Mouse (Mus musculus) heart, postnatal 0 days (tissue): ENCODE results near the gene Tbxa2r. TPM values are rescaled to one million over a fixed set of nuclear protein-coding genes. Genes with fewer than 3 reads are reported as not detected.
A peak's percentile ranks its signal among the peaks of the same experiment; 100 is the strongest.

Experiments
- ATAC-seq: fragments of 200-750 bp; cut with Nextera tagmentation; 2 replicates; pipeline ENCODE4 v1.8.0; 2017; ENCODE audit warnings: low read depth, moderate number of reproducible peaks, moderate library complexity; ENCODE audit not compliant: insufficient read depth
- DNase-seq: peaks from one replicate; pipeline ENCODE4 v3.0.0-alpha.2; 2016; ENCODE audit warnings: low spot score
- H3K27ac ChIP-seq: fragments of 300-500 bp; sonication (generic); 2 replicates; pipeline ENCODE4 v1.5.1; 2014; ENCODE audit warnings: low read depth, mild to moderate bottlenecking
- H3K27me3 ChIP-seq: fragments of 300-500 bp; sonication (generic); 2 replicates; pipeline ENCODE4 v1.6.1; 2014; ENCODE audit warnings: low read length, mixed read lengths; ENCODE audit not compliant: control insufficient read depth, insufficient read depth
- H3K36me3 ChIP-seq: fragments of 300-500 bp; sonication (generic); replicated peaks from 2 replicates; pipeline ENCODE4 v1.6.1; 2014; ENCODE audit warnings: low read length, mixed read lengths; ENCODE audit not compliant: control insufficient read depth, insufficient read depth
- H3K4me1 ChIP-seq: fragments of 300-500 bp; sonication (generic); 2 replicates; pipeline ENCODE4 v1.6.1; 2014; ENCODE audit warnings: antibody characterized with exemption; ENCODE audit not compliant: control insufficient read depth, insufficient read depth
- H3K4me2 ChIP-seq: fragments of 300-500 bp; sonication (generic); 2 replicates; pipeline ENCODE4 v1.6.1; 2014; ENCODE audit warnings: low read depth, mild to moderate bottlenecking, low read length, moderate library complexity
- H3K4me3 ChIP-seq: fragments of 300-500 bp; sonication (generic); 2 replicates; pipeline ENCODE4 v1.5.1; 2014; ENCODE audit warnings: low read depth, low read length
- H3K9ac ChIP-seq: fragments of 300-500 bp; sonication (generic); replicated peaks from 2 replicates; pipeline ENCODE4 v1.6.1; 2014; ENCODE audit warnings: low read depth, low read length, mixed read lengths
- H3K9me3 ChIP-seq: fragments of 300-500 bp; sonication (generic); replicated peaks from 2 replicates; pipeline ENCODE4 v1.6.1; 2016; ENCODE audit warnings: low read length; ENCODE audit not compliant: control insufficient read depth
- CTCF ChIP-seq: IDR thresholded peaks from 2 replicates; pipeline ENCODE4 v1.5.1; 2016; ENCODE audit warnings: antibody characterized with exemption, control low read depth, low read depth
- EP300 ChIP-seq: IDR thresholded peaks from 2 replicates; pipeline ENCODE4 v1.6.1; 2016; ENCODE audit warnings: antibody characterized with exemption, low read depth
- WGBS: fragments of 180-500 bp; shearing (Covaris S2); extraction: QIAGEN DNeasy Blood & Tissue Kit; methylation state at CpG from one replicate; pipeline ENCODE4 v1.1.7; 2014; 5-methylcytosine and 5-hydroxymethylcytosine counted together
- polyA plus RNA-seq: library from polyadenylated mRNA; unstranded; fragments of >200 nt; fragmentation: Nextera tagmentation; extraction: Ambion mirVana; gene quantifications from 2 replicates; pipeline ENCODE4 v1.2.1, GENCODE M21; 2015
- total RNA-seq: library from RNA; depleted of rRNA; stranded (reverse); fragments of >200 nt; gene quantifications from 2 replicates; pipeline ENCODE4 v1.2.3, GENCODE M21; 2014; ENCODE audit warnings: low replicate concordance

Tbxa2r gene
- total and polyA plus RNA-seq, 2 experiments from 2014 or later, result 4.7 to 6.3 TPM

DNA sequence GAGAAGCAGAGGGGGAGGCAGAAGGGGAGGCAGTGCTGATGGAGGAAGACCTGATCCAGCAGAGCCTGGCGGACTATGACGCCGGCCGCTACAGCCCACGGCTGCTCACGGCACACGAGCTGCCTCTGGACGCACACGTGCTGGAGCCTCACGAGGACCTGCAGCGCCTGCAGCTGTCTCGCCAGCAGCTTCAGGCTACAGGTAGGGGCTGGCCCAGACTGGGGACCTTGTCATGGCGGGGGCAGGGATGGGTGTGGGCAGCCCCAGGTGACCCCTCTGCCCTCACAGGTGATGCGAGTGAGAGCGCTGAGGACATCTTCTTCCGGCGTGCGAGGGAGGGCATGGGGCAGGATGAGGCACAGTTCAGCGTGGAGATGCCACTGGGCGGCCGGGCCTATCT lies 3.4 kb upstream of the Tbxa2r start:
- no peak for DNase-seq
- H3K36me3 ChIP-seq, result peaks cover 51% of the 10 kb centered on the region
- H3K9me3 ChIP-seq, result no peaks in the 10 kb centered on the region
- no peak overlapping the region for H3K4me3 ChIP-seq
- H3K4me2 ChIP-seq, result no peak overlapping the region
- no peak for TF ChIP-seq CTCF
- TF ChIP-seq EP300, result no peak
- no peak for ATAC-seq
- peaks cover 32% of the 10 kb centered on the region for H3K4me1 ChIP-seq
- WGBS, result 91% methylated on average over 21 of the region's 21 CpGs
- no peak overlapping the region for H3K27ac ChIP-seq
- no peak overlapping the region for H3K9ac ChIP-seq
- no peaks in the 10 kb centered on the region for H3K27me3 ChIP-seq

DNA sequence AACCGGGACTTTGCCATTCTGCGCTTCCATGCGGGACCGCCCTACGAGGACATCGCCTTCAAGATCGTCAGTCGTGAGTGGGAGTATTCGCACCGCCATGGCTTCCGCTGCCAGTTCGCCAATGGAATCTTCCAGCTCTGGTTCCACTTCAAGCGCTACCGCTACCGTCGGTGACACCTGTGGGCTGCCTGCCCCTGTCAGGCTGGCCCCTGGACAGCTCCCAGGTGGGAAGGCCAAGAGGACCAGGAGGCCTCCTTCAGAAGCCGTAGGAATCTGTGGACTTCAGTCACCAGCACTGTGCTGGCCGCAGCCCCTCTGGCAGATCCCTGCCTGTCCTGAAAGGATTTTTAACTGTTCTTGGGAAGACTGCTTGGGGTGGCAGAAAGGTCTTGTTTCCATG lies 2.8 kb upstream of the Tbxa2r start:
- H3K9ac ChIP-seq, result no peak overlapping the region
- H3K27me3 ChIP-seq, result no peaks in the 10 kb centered on the region
- H3K36me3 ChIP-seq, result peaks cover 51% of the 10 kb centered on the region
- WGBS, result 87% methylated on average over 18 of the region's 18 CpGs
- no peak overlapping the region for H3K4me2 ChIP-seq
- no peak overlapping the region for H3K4me3 ChIP-seq
- no peaks in the 10 kb centered on the region for H3K9me3 ChIP-seq
- H3K27ac ChIP-seq, result peak overlapping the region; percentile 86
- TF ChIP-seq CTCF (no peak), EP300 (no peak)
- no peak for ATAC-seq
- DNase-seq, result no peak
- peaks cover 38% of the 10 kb centered on the region for H3K4me1 ChIP-seq

DNA sequence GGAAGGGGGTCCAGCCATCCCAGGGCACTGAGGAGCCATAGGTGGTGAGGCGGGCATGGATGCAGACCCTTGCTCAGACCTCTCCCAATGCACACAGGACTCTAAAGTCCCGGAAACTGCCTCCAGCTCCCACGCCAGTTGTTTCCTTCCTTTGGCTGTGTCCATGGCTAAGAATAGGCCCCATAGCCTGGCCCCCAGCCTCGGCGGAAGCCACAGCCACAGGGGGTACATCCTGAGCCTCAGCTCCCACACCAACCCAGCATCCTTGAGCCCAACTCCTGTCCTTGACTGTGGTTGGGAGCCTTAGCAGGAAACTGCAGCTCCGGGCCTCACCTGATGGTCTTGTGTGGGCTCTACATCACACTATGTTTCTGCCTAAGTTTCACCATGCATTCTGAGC lies 1.7 kb upstream of the Tbxa2r start:
- DNase-seq, result no peak
- TF ChIP-seq CTCF (no peak), EP300 (peak; percentile 92)
- ATAC-seq, result peak; percentile 12; the same call in 1 of the 2 replicates
- Histone ChIP-seq H3K4me3 (no peak overlapping the region), H3K27me3 (no peaks in the 10 kb centered on the region), H3K36me3 (peaks cover 51% of the 10 kb centered on the region), H3K27ac (peak overlapping the region; percentile 86), H3K9ac (no peak overlapping the region), H3K4me1 (peaks cover 35% of the 10 kb centered on the region), H3K4me2 (peak overlapping the region; percentile 24; the same call in 1 of the 2 replicates), H3K9me3 (no peaks in the 10 kb centered on the region)
- WGBS, result 48% methylated on average over 6 of the region's 6 CpGs

DNA sequence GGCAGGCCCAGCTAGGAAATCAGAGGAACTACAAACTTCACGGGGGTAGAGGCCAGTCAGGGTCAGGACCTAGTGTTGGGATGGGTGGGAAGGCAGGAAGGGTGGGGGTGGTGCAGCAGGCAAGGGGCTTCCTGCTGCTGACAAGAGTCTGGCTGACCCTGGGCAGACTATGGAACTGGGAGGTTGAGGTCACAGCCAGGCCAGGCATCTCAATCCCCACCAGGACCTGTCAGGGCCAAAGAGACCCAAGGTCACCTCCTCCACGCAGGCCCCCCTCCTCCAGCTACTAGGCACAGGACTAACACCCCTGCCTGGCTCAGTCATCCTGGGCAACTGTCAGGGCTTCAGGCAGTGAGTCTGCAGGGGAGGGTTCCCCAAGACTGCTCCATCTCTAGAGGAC lies 572 bp upstream of the Tbxa2r start:
- TF ChIP-seq CTCF (no peak), EP300 (no peak)
- peak; percentile 5; the same call in 1 of the 2 replicates for ATAC-seq
- Histone ChIP-seq H3K9me3 (no peaks in the 10 kb centered on the region), H3K27me3 (no peaks in the 10 kb centered on the region), H3K36me3 (peaks cover 43% of the 10 kb centered on the region), H3K9ac (peak overlapping the region; percentile 52; the same call in 1 of the 2 replicates), H3K4me3 (no peak overlapping the region), H3K4me2 (peak overlapping the region; percentile 38; the same call in 1 of the 2 replicates), H3K4me1 (peaks cover 38% of the 10 kb centered on the region), H3K27ac (peak overlapping the region; percentile 86)
- no peak for DNase-seq
- WGBS, result 9% methylated on average over 2 of the region's 2 CpGs

DNA sequence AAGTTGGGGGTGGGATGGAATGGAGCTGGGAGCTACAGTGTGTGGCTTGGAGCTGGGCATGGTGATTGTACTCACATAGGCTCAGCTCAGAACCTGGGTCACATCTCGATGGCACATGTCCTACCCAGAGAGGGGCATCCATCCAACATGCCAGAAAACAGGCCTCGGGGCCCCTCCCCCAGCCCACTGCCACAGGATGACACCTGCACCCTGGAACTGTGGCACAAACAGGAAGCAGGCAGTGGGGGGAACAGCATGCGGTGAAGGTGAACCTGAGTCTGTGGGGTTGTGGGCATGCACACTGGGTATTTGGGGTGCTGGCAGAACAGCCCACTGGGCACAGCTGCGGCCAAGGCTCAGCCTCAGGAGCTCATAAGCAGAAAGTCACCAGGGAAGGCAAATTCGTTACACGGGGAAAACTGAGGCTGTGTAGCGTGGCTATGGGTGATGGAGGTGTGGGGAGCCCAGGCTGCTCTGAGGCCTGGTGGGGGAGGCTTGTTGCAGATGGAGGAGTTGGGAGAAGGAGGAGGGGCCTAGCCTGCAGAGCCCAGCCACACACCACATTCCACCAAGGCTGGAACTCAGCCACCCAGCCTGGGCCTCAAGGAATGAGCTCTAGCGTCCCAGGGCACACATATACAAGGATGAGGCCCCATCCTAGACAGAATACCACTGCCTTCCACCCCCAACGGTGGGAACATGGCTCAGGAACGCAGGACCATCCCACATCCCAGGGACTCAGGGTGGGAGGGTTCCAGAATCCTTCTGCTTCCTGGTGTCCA lies 854 bp downstream of the Tbxa2r start:
- peak overlapping the region; percentile 38 for H3K4me2 ChIP-seq
- TF ChIP-seq EP300 (no peak), CTCF (no peak)
- ATAC-seq (peak; percentile 75), DNase-seq (peak; percentile 88)
- peak overlapping the region; percentile 86 for H3K27ac ChIP-seq
- H3K9me3 ChIP-seq, result no peaks in the 10 kb centered on the region
- H3K27me3 ChIP-seq, result no peaks in the 10 kb centered on the region
- 36% methylated on average over 10 of the region's 10 CpGs for WGBS
- peak overlapping the region; percentile 22; the same call in 1 of the 2 replicates for H3K9ac ChIP-seq
- peak overlapping the region; percentile 27; the same call in 1 of the 2 replicates for H3K4me3 ChIP-seq
- H3K36me3 ChIP-seq, result peaks cover 29% of the 10 kb centered on the region
- H3K4me1 ChIP-seq, result peaks cover 38% of the 10 kb centered on the region
